Mouse (Mus musculus): ENCODE results near the gene Ly6g6e.
A peak's percentile ranks its signal among the peaks of the same experiment; 100 is the strongest.
"Not testable (repeated sequence)": the region's sequence is repeated elsewhere in the genome, so short reads cannot be mapped to it uniquely, and the experiment has no call there.

Gene Ly6g6e

DNA sequence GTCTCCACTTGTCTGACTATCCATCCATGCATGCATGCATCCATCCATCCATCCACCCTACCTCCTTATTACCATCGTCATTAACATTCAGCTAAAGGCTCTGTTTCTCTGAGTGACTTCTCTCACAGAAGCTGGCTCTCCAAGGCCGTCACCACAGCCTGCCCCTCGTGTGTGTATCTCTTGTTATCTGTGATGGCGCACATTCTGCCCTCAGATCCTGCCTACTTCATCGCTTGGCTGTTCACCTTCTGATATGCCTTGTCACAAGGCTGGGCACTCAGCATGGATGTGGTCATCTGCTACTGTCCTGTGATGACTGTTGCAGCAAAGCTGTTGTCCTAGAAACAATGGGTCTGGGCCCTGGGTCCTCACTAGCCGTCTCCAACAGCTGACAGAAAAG is 28.1 kb downstream of the Ly6g6e start:
- DNase-seq = no peak

DNA sequence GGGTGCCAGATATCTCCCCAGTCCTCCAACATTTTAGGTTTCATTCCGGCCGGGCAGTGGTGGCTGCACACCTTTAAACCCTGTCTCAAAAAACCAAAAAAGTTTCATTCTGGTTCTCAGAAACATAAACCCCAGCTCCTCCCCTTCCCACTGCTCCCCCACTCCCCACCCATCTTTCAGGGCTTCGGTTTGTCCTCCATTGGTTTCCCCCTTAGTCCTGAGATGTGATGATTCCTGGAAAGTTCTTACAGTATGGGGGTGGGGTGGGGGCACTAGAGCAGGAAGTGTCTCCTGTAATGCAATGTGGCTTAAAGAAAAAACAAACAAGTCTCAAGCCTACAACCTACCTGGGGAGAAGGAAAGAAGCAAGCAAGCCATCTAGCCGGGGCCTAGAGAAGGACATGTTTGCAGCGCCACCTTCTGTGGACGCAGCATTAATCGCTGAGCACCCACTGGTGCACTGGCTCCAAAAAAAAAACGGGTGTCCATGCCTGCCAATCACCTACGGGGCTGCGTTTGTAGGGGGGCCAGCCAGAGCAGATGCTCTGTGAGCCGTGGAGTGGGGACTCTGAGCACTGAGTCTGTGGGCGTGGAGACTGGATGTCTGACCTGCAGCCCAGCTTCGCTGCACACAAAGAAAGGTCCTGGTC is 29.2 kb downstream of the Ly6g6e start:
- peak; percentile 50 to 52 for DNase-seq

DNA sequence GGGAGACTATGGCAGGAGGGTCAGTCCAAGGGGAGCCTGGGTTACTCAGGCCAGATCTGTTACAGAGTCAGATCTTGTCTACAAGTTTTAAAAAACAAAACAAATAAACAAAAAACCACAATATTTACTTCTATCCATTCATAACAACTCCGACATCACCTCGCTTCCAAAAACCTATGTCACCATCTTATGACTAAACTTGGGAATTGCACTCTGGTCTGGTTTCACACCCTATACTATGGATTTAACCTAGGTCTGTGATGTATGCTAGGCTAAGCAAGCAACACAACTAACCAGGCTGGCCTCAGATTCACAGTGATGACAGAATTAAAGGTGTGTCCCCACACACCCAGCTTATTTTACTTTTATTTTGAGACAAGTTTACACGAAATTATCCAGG is 29.8 kb downstream of the Ly6g6e start:
- DNase-seq = no peak

DNA sequence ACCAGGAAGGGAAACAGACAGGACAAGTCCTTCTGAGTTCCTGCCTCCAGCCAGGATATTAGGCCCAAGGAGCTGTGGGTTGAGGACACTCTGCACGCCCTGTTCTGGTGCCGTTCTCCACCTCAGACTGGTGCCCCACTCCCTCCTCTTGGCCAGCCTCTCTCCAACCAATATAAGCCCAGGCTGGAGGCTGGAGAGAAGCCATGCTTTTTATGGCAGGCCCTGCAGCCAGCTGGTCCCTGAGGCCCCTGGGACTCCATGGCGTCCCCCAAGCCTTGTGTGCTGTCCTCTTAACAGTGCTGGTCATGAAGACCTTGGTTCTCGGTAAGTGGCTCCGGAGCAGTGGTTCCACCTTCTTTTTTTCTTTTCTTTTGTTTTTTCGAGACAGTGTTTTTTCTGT is 31.4 kb downstream of the Ly6g6e start, which contains the start of gene Ly6g5c:
Ly6g5c (plus strand) TSS at position 183 of the 400 bp plus-strand sequence.
- DNase-seq = no peak

- DNase-seq = no peak
Observed at GRCm38 (mm10) chr17:35111774-35112173, 35.1 kb downstream of the Ly6g6e start.

GRCm38 (mm10) chr17:35115046-35116019 is 38.6 kb downstream of the Ly6g6e start, which contains the start of gene Ly6g5b:
Gene Ly6g5b, minus strand, starts transcription at chr17:35115428.
- DNase-seq = peak; percentile 50 to 51

- no peak for DNase-seq
Observed at GRCm38 (mm10) chr17:35120745-35121142, 44.0 kb downstream of the Ly6g6e start.

GRCm38 (mm10) chr17:35121143-35121799 is 44.6 kb downstream of the Ly6g6e start, which contains the start of gene Gpank1:
Gene Gpank1, plus strand, starts transcription at chr17:35121455.
- DNase-seq = peak; percentile 97 to 99

DNA sequence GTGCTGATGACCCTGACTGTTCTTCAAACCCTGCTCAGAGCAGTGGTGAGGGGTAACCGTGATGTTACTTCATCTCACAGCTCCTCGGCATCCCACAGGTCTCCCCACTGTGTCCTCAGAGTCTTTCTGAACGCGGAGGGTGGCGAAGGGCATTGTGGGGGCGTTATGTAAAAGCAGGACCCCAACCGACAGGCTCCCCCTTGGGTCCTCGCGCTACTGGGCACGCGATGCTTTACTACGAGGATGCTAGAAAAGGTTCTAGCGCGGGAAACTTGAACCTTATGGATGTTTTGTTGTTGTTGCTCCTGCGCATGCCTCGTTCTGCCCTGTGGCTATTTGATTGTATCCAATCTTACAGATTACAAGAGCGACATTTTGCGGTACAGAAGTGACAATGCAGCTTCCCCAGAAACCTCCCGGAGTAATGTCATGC is 45.2 kb downstream of the Ly6g6e start, which contains the start of gene Csnk2b:
Csnk2b (minus strand) TSS at position 183 of the 433 bp plus-strand sequence.
- peak; percentile 63 to 65 for DNase-seq

DNA sequence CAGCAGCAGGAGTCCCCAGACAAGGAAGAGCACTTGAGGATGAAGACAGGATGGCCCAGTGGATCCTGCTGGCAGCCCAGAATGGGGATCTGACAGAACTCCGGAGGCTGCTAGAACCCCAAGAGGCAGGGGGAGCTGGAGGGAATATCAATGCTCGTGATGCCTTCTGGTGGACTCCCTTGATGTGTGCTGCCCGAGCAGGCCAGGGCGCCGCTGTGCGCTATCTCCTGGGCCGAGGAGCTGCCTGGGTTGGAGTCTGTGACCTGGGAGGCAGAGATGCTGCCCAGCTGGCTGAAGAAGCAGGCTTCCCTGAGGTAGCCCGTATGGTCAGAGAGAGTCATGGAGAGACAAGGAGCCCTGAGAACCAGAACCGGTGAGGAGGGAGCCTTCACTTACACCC is 46.6 kb downstream of the Ly6g6e start:
- DNase-seq = not testable (repeated sequence)

DNA sequence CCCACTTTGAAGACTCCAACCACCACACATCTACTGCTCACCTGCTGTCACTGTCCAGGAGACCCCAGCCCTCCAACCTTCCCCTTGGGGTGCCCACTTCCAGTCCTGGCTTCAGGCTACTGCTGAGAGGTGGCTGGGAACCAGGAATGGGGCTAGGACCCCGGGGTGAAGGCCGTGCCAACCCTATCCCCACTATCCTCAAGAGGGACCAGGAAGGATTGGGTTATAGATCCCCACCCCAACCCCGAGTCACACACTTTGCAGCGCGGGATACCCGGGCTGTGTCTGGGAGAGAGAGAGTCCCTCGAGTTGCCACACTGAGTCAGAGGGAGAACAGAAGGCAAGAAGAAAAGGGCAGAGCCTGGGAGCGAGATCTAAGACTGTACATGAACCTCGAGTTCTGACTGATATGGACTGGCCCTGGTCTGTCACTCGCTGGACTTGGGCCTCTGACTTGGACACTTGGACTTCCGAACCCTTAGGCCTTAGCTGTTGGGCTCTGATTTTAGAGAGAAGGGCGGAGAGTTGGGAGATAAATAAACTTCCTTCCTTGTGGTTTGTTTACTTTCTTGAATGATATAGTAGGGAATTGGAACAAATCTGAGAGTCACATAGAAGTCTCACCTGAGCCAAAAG is 47.7 kb downstream of the Ly6g6e start:
- not testable (repeated sequence) for DNase-seq

DNA sequence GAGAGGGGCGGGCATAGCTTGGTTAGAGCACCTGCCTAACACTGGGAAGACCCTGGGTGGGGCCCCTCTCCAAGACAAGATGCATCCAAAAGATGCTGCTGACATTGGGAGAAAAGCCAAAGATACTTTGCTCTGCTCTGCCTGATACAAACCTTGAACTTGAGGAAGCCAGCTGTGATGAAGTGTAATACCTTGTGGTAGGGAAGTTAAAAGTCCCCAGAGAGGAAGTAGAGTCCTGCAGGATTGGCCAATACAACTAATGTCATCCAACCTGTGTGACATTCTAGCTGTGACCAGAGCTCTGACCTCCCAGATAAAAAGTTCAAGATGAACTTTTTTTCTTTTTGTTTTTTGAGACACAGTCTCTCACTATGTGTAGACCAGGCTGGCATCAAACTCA is 48.4 kb downstream of the Ly6g6e start:
- DNase-seq = no peak

DNA sequence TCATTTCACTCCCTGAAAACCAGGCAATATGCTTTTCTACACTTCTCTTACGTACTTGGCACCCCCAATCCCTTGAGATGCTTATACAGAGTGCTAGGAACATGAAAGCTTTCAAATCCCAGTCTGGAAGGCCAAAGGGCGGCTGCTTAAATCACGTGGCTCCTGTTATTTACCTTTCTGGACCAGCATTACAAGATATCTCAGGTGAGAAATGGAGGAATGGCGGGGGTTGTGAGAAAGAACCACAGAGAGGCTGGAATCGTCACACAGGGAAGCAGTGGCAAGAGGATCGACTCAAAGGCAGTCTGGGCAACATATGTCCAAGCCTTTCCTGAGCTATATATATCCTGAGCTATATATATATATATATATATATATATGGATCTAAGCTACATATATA is 48.9 kb downstream of the Ly6g6e start:
- no peak for DNase-seq

- peak; percentile 85 to 88 for DNase-seq
Observed at GRCm38 (mm10) chr17:35126206-35126611, 49.5 kb downstream of the Ly6g6e start, which contains the start of gene D17H6S53E. Gene D17H6S53E, plus strand, starts transcription at chr17:35126373.

- no peak for DNase-seq
Observed at GRCm38 (mm10) chr17:35127017-35127416, 50.3 kb downstream of the Ly6g6e start.

Measured in lung, postnatal 4 days (tissue).